Mouse (Mus musculus): Measurements from ENCODE around the gene Zc3h14. TPM values are rescaled to one million over a fixed set of nuclear protein-coding genes. Genes with fewer than 3 reads are reported as not detected.

The Zc3h14 gene
- 150 TPM for polyA plus RNA-seq (2017; shearing (Covaris generic))

GRCm38 (mm10) chr12:98746746-98747379 is at the start of gene Zc3h14:
Gene Zc3h14 (plus strand): TSS chr12:98746964.

GRCm38 (mm10) chr12:98736951-98737800 is 9.6 kb upstream of the Zc3h14 start, which contains the start of gene Ptpn21:
Gene Ptpn21 (minus strand): TSS chr12:98737405.

Other genes with a start within 250 kb of the Zc3h14 start
- gene Kcnk10, start 168.7 kb upstream of the Zc3h14 start, polyA plus RNA-seq (2017; shearing (Covaris generic)): 0.10 TPM
- gene Spata7, start 118.8 kb upstream of the Zc3h14 start, polyA plus RNA-seq (2017; shearing (Covaris generic)): 1.2 TPM
- gene Ptpn21, start 9.6 kb upstream of the Zc3h14 start, polyA plus RNA-seq (2017; shearing (Covaris generic)): 4.6 TPM
- 7.6 TPM for gene Eml5, start 154.5 kb downstream of the Zc3h14 start, polyA plus RNA-seq (2017; shearing (Covaris generic))
- gene Ttc8, start 173.6 kb downstream of the Zc3h14 start, polyA plus RNA-seq (2017; shearing (Covaris generic)): 2.3 TPM

Data from CD4-positive, CD25-positive, alpha-beta regulatory T cell (primary cell).